Mouse (Mus musculus): ENCODE data around the gene 4930544D05Rik. TPM values are rescaled to one million over a fixed set of nuclear protein-coding genes. Genes with fewer than 3 reads are reported as not detected.

The 4930544D05Rik gene
- polyA plus RNA-seq, 1 experiment from 2014 or later: not detected

- 0 out of 2 replicates have a peak overlapping the region, but pooled peaks have one; percentile 57 for H3K9ac ChIP-seq (ENCODE audit: low read depth, low read length)
- no peak for ATAC-seq
- peaks cover 43% of the 10 kb centered on the region for H3K4me1 ChIP-seq (ENCODE audit: control insufficient read depth, insufficient read depth, low read length)
- 54% methylated on average over 2 of the region's 2 CpGs for WGBS
- peak overlapping the region; percentile 96; the same call in 1 of the 2 replicates for H3K27ac ChIP-seq (ENCODE audit: low read length)
- H3K36me3 ChIP-seq (ENCODE audit: control insufficient read depth, insufficient read depth, low read length): peaks cover 18% of the 10 kb centered on the region
- peak overlapping the region; percentile 23 for H3K4me3 ChIP-seq (ENCODE audit: low read length)
- H3K9me3 ChIP-seq (ENCODE audit: control insufficient read depth, low read length): no peaks in the 10 kb centered on the region
- no peaks in the 10 kb centered on the region for H3K27me3 ChIP-seq (replicated peaks; ENCODE audit: control insufficient read depth, insufficient read depth, low read length)
- peak overlapping the region; percentile 85 for H3K4me2 ChIP-seq (ENCODE audit: low read depth, low read length)
These were observed 35.7 kb downstream of the 4930544D05Rik start for GRCm38 (mm10) chr11:70651391-70651790.

- Histone ChIP-seq H3K9me3 (ENCODE audit: control insufficient read depth, low read length) (no peaks in the 10 kb centered on the region), H3K4me1 (ENCODE audit: control insufficient read depth, insufficient read depth, low read length) (peaks cover 51% of the 10 kb centered on the region), H3K36me3 (ENCODE audit: control insufficient read depth, insufficient read depth, low read length) (peaks cover 18% of the 10 kb centered on the region), H3K27ac (ENCODE audit: low read length) (peak overlapping the region; percentile 100), H3K9ac (ENCODE audit: low read depth, low read length) (peak overlapping the region; percentile 100), H3K4me2 (ENCODE audit: low read depth, low read length) (peak overlapping the region; percentile 85), H3K4me3 (ENCODE audit: low read length) (peak overlapping the region; percentile 99), H3K27me3 (replicated peaks; ENCODE audit: control insufficient read depth, insufficient read depth, low read length) (no peaks in the 10 kb centered on the region)
- WGBS: 46% methylated on average over 12 of the region's 12 CpGs
- no peak for ATAC-seq
These were observed 36.6 kb downstream of the 4930544D05Rik start for GRCm38 (mm10) chr11:70652029-70652883.

GRCm38 (mm10) chr11:70652884-70653344, 37.3 kb downstream of the 4930544D05Rik start:
- H3K4me1 ChIP-seq (ENCODE audit: control insufficient read depth, insufficient read depth, low read length): peaks cover 58% of the 10 kb centered on the region
- peak overlapping the region; percentile 85 for H3K4me2 ChIP-seq (ENCODE audit: low read depth, low read length)
- no peak for ATAC-seq
- H3K9me3 ChIP-seq (ENCODE audit: control insufficient read depth, low read length): no peaks in the 10 kb centered on the region
- peak overlapping the region; percentile 100 for H3K9ac ChIP-seq (ENCODE audit: low read depth, low read length)
- 42% methylated on average over 6 of the region's 6 CpGs for WGBS
- H3K4me3 ChIP-seq (ENCODE audit: low read length): peak overlapping the region; percentile 99
- H3K36me3 ChIP-seq (ENCODE audit: control insufficient read depth, insufficient read depth, low read length): peaks cover 18% of the 10 kb centered on the region
- peak overlapping the region; percentile 100 for H3K27ac ChIP-seq (ENCODE audit: low read length)
- H3K27me3 ChIP-seq (replicated peaks; ENCODE audit: control insufficient read depth, insufficient read depth, low read length): no peaks in the 10 kb centered on the region

GRCm38 (mm10) chr11:70653345-70654197, 37.9 kb downstream of the 4930544D05Rik start:
- Histone ChIP-seq H3K27me3 (replicated peaks; ENCODE audit: control insufficient read depth, insufficient read depth, low read length) (no peaks in the 10 kb centered on the region), H3K4me3 (ENCODE audit: low read length) (peak overlapping the region; percentile 99), H3K36me3 (ENCODE audit: control insufficient read depth, insufficient read depth, low read length) (peaks cover 18% of the 10 kb centered on the region), H3K4me1 (ENCODE audit: control insufficient read depth, insufficient read depth, low read length) (peaks cover 63% of the 10 kb centered on the region), H3K9ac (ENCODE audit: low read depth, low read length) (peak overlapping the region; percentile 100), H3K4me2 (ENCODE audit: low read depth, low read length) (peak overlapping the region; percentile 85), H3K9me3 (ENCODE audit: control insufficient read depth, low read length) (no peaks in the 10 kb centered on the region), H3K27ac (ENCODE audit: low read length) (peak overlapping the region; percentile 100)
- under 1% methylated on average over 62 of the region's 63 CpGs for WGBS
- ATAC-seq: peak; percentile 46

GRCm38 (mm10) chr11:70654198-70654922, 38.7 kb downstream of the 4930544D05Rik start, which contains the start of gene Pfn1:
Pfn1 (minus strand) TSS chr11:70654644.
- Histone ChIP-seq H3K4me2 (ENCODE audit: low read depth, low read length) (peak within 1 kb of the TSS; percentile 94), H3K27ac (ENCODE audit: low read length) (peak within 1 kb of the TSS; percentile 100)

GRCm38 (mm10) chr11:70654923-70655570, 39.4 kb downstream of the 4930544D05Rik start:
- Histone ChIP-seq H3K9me3 (ENCODE audit: control insufficient read depth, low read length) (no peaks in the 10 kb centered on the region), H3K4me2 (ENCODE audit: low read depth, low read length) (peak overlapping the region; percentile 94), H3K4me1 (ENCODE audit: control insufficient read depth, insufficient read depth, low read length) (peaks cover 57% of the 10 kb centered on the region), H3K27ac (ENCODE audit: low read length) (peak overlapping the region; percentile 100), H3K27me3 (replicated peaks; ENCODE audit: control insufficient read depth, insufficient read depth, low read length) (no peaks in the 10 kb centered on the region), H3K4me3 (ENCODE audit: low read length) (peak overlapping the region; percentile 99), H3K9ac (ENCODE audit: low read depth, low read length) (peak overlapping the region; percentile 100), H3K36me3 (ENCODE audit: control insufficient read depth, insufficient read depth, low read length) (peaks cover 9% of the 10 kb centered on the region)
- under 1% methylated on average over 48 of the region's 48 CpGs for WGBS
- peak; percentile 62 for ATAC-seq

More at GRCm38 (mm10) chr11:70654198-70654922, 38.7 kb downstream of the 4930544D05Rik start, which contains the start of gene Pfn1:
- Histone ChIP-seq H3K4me1 (ENCODE audit: control insufficient read depth, insufficient read depth, low read length) (peaks cover 60% of the 10 kb centered on the region), H3K36me3 (ENCODE audit: control insufficient read depth, insufficient read depth, low read length) (peaks cover 11% of the 10 kb centered on the region), H3K4me3 (ENCODE audit: low read length) (peak within 1 kb of the TSS; percentile 99), H3K9ac (ENCODE audit: low read depth, low read length) (peak within 1 kb of the TSS; percentile 100), H3K9me3 (ENCODE audit: control insufficient read depth, low read length) (no peaks in the 10 kb centered on the region), H3K27me3 (replicated peaks; ENCODE audit: control insufficient read depth, insufficient read depth, low read length) (no peaks in the 10 kb centered on the region)
- peak; percentile 38 for ATAC-seq
- under 1% methylated on average over 56 of the region's 61 CpGs for WGBS

GRCm38 (mm10) chr11:70655571-70656455, 40.2 kb downstream of the 4930544D05Rik start:
- peak; percentile 47 for ATAC-seq

More at GRCm38 (mm10) chr11:70655571-70656455, 40.2 kb downstream of the 4930544D05Rik start:
- Histone ChIP-seq H3K27me3 (replicated peaks; ENCODE audit: control insufficient read depth, insufficient read depth, low read length) (no peaks in the 10 kb centered on the region), H3K9ac (ENCODE audit: low read depth, low read length) (peak overlapping the region; percentile 100), H3K4me1 (ENCODE audit: control insufficient read depth, insufficient read depth, low read length) (peaks cover 49% of the 10 kb centered on the region), H3K9me3 (ENCODE audit: control insufficient read depth, low read length) (no peaks in the 10 kb centered on the region), H3K27ac (ENCODE audit: low read length) (peak overlapping the region; percentile 100), H3K36me3 (ENCODE audit: control insufficient read depth, insufficient read depth, low read length) (peaks cover 7% of the 10 kb centered on the region), H3K4me3 (ENCODE audit: low read length) (peak overlapping the region; percentile 99), H3K4me2 (ENCODE audit: low read depth, low read length) (peak overlapping the region; percentile 94)
- WGBS: under 1% methylated on average over 61 of the region's 61 CpGs
